Mouse (Mus musculus): ENCODE results near the gene Cdk2.

Gene Cdk2

GRCm38 (mm10) chr10:128656731-128657130, 48.1 kb downstream of the Cdk2 start:
- no peak for DNase-seq (ENCODE audit: extremely low read depth, low read depth, low spot score)

GRCm38 (mm10) chr10:128655254-128655653, 49.6 kb downstream of the Cdk2 start:
- DNase-seq (ENCODE audit: extremely low read depth, low read depth, low spot score), result no peak

- DNase-seq (ENCODE audit: extremely low read depth, low read depth, low spot score), result no peak
These were observed 51.0 kb downstream of the Cdk2 start for GRCm38 (mm10) chr10:128653866-128654265.
